Mouse (Mus musculus): ENCODE measurements around the gene Mtmr2.

Gene Mtmr2

GRCm38 (mm10) chr9:13806854-13807253 is 58.6 kb downstream of the Mtmr2 start:
- DNase-seq (ENCODE audit: low read depth, low spot score), result no peak

- no peak for DNase-seq (ENCODE audit: low read depth, low spot score)
These were observed 59.4 kb downstream of the Mtmr2 start for GRCm38 (mm10) chr9:13807657-13808056.

- DNase-seq (ENCODE audit: low read depth, low spot score), result peak; percentile 49
These were observed 61.7 kb downstream of the Mtmr2 start for GRCm38 (mm10) chr9:13809937-13810336.

GRCm38 (mm10) chr9:13818369-13818768 is 70.2 kb downstream of the Mtmr2 start:
- DNase-seq (ENCODE audit: low read depth, low spot score), result no peak

GRCm38 (mm10) chr9:13820774-13821173 is 72.6 kb downstream of the Mtmr2 start:
- DNase-seq (ENCODE audit: low read depth, low spot score), result no peak

- no peak for DNase-seq (ENCODE audit: low read depth, low spot score)
These were observed 77.7 kb downstream of the Mtmr2 start for GRCm38 (mm10) chr9:13825896-13826295.

GRCm38 (mm10) chr9:13826391-13826805 is 78.2 kb downstream of the Mtmr2 start:
- peak; percentile 87 for DNase-seq (ENCODE audit: low read depth, low spot score)

- DNase-seq (ENCODE audit: low read depth, low spot score), result peak; percentile 99
These were observed 78.7 kb downstream of the Mtmr2 start, which contains the start of gene Cep57 for GRCm38 (mm10) chr9:13826832-13827405. Gene Cep57, minus strand, starts transcription at chr9:13827107.

- peak; percentile 100 for DNase-seq (ENCODE audit: low read depth, low spot score)
These were observed 79.3 kb downstream of the Mtmr2 start, which contains the start of gene Fam76b for GRCm38 (mm10) chr9:13827406-13828086. Gene Fam76b, plus strand, starts transcription at chr9:13827716.

- peak; percentile 87 for DNase-seq (ENCODE audit: low read depth, low spot score)
These were observed 79.9 kb downstream of the Mtmr2 start for GRCm38 (mm10) chr9:13828087-13828441.

- no peak for DNase-seq (ENCODE audit: low read depth, low spot score)
These were observed 87.0 kb downstream of the Mtmr2 start for GRCm38 (mm10) chr9:13835256-13835655.

GRCm38 (mm10) chr9:13836726-13837125 is 88.5 kb downstream of the Mtmr2 start:
- DNase-seq (ENCODE audit: low read depth, low spot score), result no peak

GRCm38 (mm10) chr9:13847591-13847990 is 99.4 kb downstream of the Mtmr2 start:
- DNase-seq (ENCODE audit: low read depth, low spot score), result no peak

GRCm38 (mm10) chr9:13848481-13849480 is 100.6 kb downstream of the Mtmr2 start:
- DNase-seq (ENCODE audit: low read depth, low spot score), result peak; percentile 73

GRCm38 (mm10) chr9:13853876-13854275 is 105.7 kb downstream of the Mtmr2 start:
- no peak for DNase-seq (ENCODE audit: low read depth, low spot score)
